Mouse (Mus musculus): Measurements from ENCODE around the gene Fam69a. TPM values are rescaled to one million over a fixed set of nuclear protein-coding genes. Genes with fewer than 3 reads are reported as not detected.

Gene Fam69a
- polyA plus RNA-seq, 1 experiment = 0.30 TPM

DNA sequence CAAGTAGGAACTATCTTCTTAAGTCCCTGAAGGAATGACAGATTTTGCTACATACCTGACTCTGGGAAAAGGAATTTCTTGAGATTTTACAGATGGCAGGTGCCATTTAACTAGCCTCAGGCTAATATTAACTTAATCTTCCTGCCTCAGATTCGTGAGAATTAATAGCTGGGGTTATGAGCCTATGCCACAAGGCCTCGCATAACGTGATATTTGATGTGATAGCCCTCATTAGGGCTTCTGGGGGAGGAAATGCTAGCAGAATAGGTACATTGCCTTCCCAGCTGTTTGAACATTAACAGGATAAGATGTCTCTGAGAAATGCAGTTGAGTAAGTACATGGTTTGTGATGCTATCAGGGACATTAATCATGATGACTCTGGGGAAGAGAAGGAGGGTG lies 34.5 kb upstream of the Fam69a start:
- Histone ChIP-seq H3K27me3 (ENCODE audit: control insufficient read depth, insufficient read depth, low read length) (no peaks in the 10 kb centered on the region), H3K36me3 (ENCODE audit: control insufficient read depth, insufficient read depth, low read length) (no peaks in the 10 kb centered on the region)
- 45% methylated on average over 3 of the region's 3 CpGs for WGBS

GRCm38 (mm10) chr5:108019367-108019766 lies 32.5 kb upstream of the Fam69a start:
- H3K27ac ChIP-seq (ENCODE audit: insufficient read depth, low read depth, low read length) = no peak overlapping the region
- TF ChIP-seq CTCF (IDR thresholded peaks at IDR 0.05; ENCODE audit: extremely low read depth, insufficient read length, insufficient replicate concordance, low read depth, low read length) (no peak), POLR2A (IDR thresholded peaks at IDR 0.05; ENCODE audit: low read depth, low read length) (no peak)
- 29% methylated on average over 2 of the region's 2 CpGs for WGBS

More for the DNA sequence above, 34.5 kb upstream of the Fam69a start:
- Histone ChIP-seq H3K27ac (ENCODE audit: insufficient read depth, low read depth, low read length) (no peak overlapping the region), H3K4me1 (ENCODE audit: control insufficient read depth, insufficient read depth, insufficient read length, low read length) (no peaks in the 10 kb centered on the region), H3K4me3 (ENCODE audit: low read depth, low read length) (no peak overlapping the region)
- TF ChIP-seq CTCF (IDR thresholded peaks at IDR 0.05; ENCODE audit: extremely low read depth, insufficient read length, insufficient replicate concordance, low read depth, low read length) (no peak), POLR2A (IDR thresholded peaks at IDR 0.05; ENCODE audit: low read depth, low read length) (no peak)

DNA sequence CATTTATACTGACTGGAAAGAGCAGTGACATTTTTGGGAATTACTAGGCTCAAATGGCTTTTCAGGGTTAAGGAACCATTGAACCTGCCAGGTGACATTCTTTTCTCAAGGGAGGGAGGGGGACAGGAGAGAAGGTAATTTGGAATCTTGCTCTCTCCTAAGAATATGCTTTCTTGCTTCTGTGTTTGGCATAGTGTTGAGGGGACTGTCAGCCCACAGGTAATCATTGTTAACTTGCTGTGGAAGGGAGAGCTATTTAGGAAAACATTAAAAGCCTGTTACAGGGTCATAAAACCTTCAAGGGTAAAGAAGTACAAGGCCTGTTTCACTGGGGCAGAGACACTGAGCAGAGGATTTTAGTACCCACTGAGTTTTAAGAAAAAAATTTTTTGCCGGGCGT lies 30.3 kb upstream of the Fam69a start:
- no peak for TF ChIP-seq POLR2A (IDR thresholded peaks at IDR 0.05; ENCODE audit: low read depth, low read length)
- no peak for TF ChIP-seq CTCF (IDR thresholded peaks at IDR 0.05; ENCODE audit: extremely low read depth, insufficient read length, insufficient replicate concordance, low read depth, low read length)
- H3K27me3 ChIP-seq (ENCODE audit: control insufficient read depth, insufficient read depth, low read length) = no peaks in the 10 kb centered on the region
- WGBS = 84% methylated on average over 2 of the region's 2 CpGs

More at GRCm38 (mm10) chr5:108019367-108019766, 32.5 kb upstream of the Fam69a start:
- Histone ChIP-seq H3K4me3 (ENCODE audit: low read depth, low read length) (no peak overlapping the region), H3K4me1 (ENCODE audit: control insufficient read depth, insufficient read depth, insufficient read length, low read length) (no peaks in the 10 kb centered on the region), H3K36me3 (ENCODE audit: control insufficient read depth, insufficient read depth, low read length) (no peaks in the 10 kb centered on the region), H3K27me3 (ENCODE audit: control insufficient read depth, insufficient read depth, low read length) (no peaks in the 10 kb centered on the region)

DNA sequence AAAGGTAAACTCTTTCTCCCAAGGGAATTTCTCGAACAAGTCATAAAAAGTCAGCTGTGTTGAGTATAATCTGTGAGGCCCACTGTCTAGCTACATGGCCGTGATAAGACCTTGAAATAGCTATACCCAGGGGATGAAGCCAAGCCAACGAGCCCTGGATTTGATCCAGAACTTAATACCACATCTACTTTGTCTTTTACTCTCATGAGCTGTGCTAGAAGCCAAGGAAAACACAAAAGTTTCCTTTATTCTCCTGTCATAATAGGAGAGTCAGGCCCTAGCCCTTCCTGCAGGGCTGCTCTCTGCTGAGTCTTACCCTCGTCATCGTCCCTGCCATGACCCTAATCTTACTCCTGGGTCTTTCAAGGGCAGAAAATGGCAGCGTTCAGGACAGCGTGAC lies 28.5 kb upstream of the Fam69a start:
- TF ChIP-seq CTCF (IDR thresholded peaks at IDR 0.05; ENCODE audit: extremely low read depth, insufficient read length, insufficient replicate concordance, low read depth, low read length) (no peak), POLR2A (IDR thresholded peaks at IDR 0.05; ENCODE audit: low read depth, low read length) (no peak)
- Histone ChIP-seq H3K27me3 (ENCODE audit: control insufficient read depth, insufficient read depth, low read length) (no peaks in the 10 kb centered on the region), H3K4me1 (ENCODE audit: control insufficient read depth, insufficient read depth, insufficient read length, low read length) (no peaks in the 10 kb centered on the region), H3K27ac (ENCODE audit: insufficient read depth, low read depth, low read length) (no peak overlapping the region), H3K4me3 (ENCODE audit: low read depth, low read length) (no peak overlapping the region), H3K36me3 (ENCODE audit: control insufficient read depth, insufficient read depth, low read length) (no peaks in the 10 kb centered on the region)
- 29% methylated on average over 7 of the region's 7 CpGs for WGBS

More for the DNA sequence above, 30.3 kb upstream of the Fam69a start:
- Histone ChIP-seq H3K4me1 (ENCODE audit: control insufficient read depth, insufficient read depth, insufficient read length, low read length) (no peaks in the 10 kb centered on the region), H3K27ac (ENCODE audit: insufficient read depth, low read depth, low read length) (no peak overlapping the region), H3K36me3 (ENCODE audit: control insufficient read depth, insufficient read depth, low read length) (no peaks in the 10 kb centered on the region), H3K4me3 (ENCODE audit: low read depth, low read length) (no peak overlapping the region)

DNA sequence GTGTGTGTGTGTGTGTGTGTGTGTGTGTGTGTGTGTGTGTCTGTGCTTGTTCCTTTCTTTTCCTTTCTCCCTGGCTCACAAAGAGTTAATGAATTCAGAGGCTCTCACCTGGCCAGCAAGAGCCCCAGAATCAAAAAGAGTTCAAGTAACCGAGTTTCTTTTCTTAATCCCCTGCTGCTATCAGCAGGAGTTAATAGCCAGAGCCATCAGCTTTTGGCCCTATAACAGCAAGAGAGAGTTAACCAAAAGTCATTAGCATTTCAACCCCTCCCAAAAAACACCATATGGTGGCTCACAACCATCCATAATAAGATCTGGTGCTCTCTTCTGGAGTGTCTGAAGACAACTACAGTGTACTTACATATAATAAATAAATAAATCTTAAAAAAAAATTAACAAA lies 27.3 kb upstream of the Fam69a start:
- 38% methylated on average over 1 of the region's 1 CpGs for WGBS
- TF ChIP-seq POLR2A (IDR thresholded peaks at IDR 0.05; ENCODE audit: low read depth, low read length) (no peak), CTCF (IDR thresholded peaks at IDR 0.05; ENCODE audit: extremely low read depth, insufficient read length, insufficient replicate concordance, low read depth, low read length) (no peak)
- no peaks in the 10 kb centered on the region for H3K36me3 ChIP-seq (ENCODE audit: control insufficient read depth, insufficient read depth, low read length)
- H3K4me3 ChIP-seq (ENCODE audit: low read depth, low read length) = no peak overlapping the region
- H3K27me3 ChIP-seq (ENCODE audit: control insufficient read depth, insufficient read depth, low read length) = no peaks in the 10 kb centered on the region
- no peak overlapping the region for H3K27ac ChIP-seq (ENCODE audit: insufficient read depth, low read depth, low read length)
- no peaks in the 10 kb centered on the region for H3K4me1 ChIP-seq (ENCODE audit: control insufficient read depth, insufficient read depth, insufficient read length, low read length)

- Histone ChIP-seq H3K36me3 (ENCODE audit: control insufficient read depth, insufficient read depth, low read length) (no peaks in the 10 kb centered on the region), H3K4me1 (ENCODE audit: control insufficient read depth, insufficient read depth, insufficient read length, low read length) (no peaks in the 10 kb centered on the region), H3K27ac (ENCODE audit: insufficient read depth, low read depth, low read length) (no peak overlapping the region), H3K27me3 (ENCODE audit: control insufficient read depth, insufficient read depth, low read length) (no peaks in the 10 kb centered on the region), H3K4me3 (ENCODE audit: low read depth, low read length) (no peak overlapping the region)
- 20% methylated on average over 2 of the region's 2 CpGs for WGBS
- TF ChIP-seq CTCF (IDR thresholded peaks at IDR 0.05; ENCODE audit: extremely low read depth, insufficient read length, insufficient replicate concordance, low read depth, low read length) = no peak
- TF ChIP-seq POLR2A (IDR thresholded peaks at IDR 0.05; ENCODE audit: low read depth, low read length) = no peak
Measured at GRCm38 (mm10) chr5:108009721-108010120, 22.8 kb upstream of the Fam69a start.

- H3K4me1 ChIP-seq (ENCODE audit: control insufficient read depth, insufficient read depth, insufficient read length, low read length) = no peaks in the 10 kb centered on the region
- H3K4me3 ChIP-seq (ENCODE audit: low read depth, low read length) = no peak overlapping the region
- no peaks in the 10 kb centered on the region for H3K27me3 ChIP-seq (ENCODE audit: control insufficient read depth, insufficient read depth, low read length)
- 10% methylated on average over 2 of the region's 2 CpGs for WGBS
- H3K36me3 ChIP-seq (ENCODE audit: control insufficient read depth, insufficient read depth, low read length) = no peaks in the 10 kb centered on the region
- TF ChIP-seq CTCF (IDR thresholded peaks at IDR 0.05; ENCODE audit: extremely low read depth, insufficient read length, insufficient replicate concordance, low read depth, low read length) (peak; percentile 44; the same call in 1 of the 2 replicates), POLR2A (IDR thresholded peaks at IDR 0.05; ENCODE audit: low read depth, low read length) (no peak)
- no peak overlapping the region for H3K27ac ChIP-seq (ENCODE audit: insufficient read depth, low read depth, low read length)
Measured at GRCm38 (mm10) chr5:108005134-108005533, 18.2 kb upstream of the Fam69a start.

All from small intestine, adult 2 months (tissue).